Mouse (Mus musculus) forebrain, embryonic 13.5 days (tissue): ENCODE results near the gene Oaz3. TPM values are rescaled to one million over a fixed set of nuclear protein-coding genes. Genes with fewer than 3 reads are reported as not detected.
A peak's percentile ranks its signal among the peaks of the same experiment; 100 is the strongest.

Experiments
- ATAC-seq: fragments of 200-750 bp; cut with Nextera tagmentation; 2 replicates; pipeline ENCODE4 v1.8.0; 2017
- H3K27ac ChIP-seq: fragments of 300-500 bp; sonication (generic); 2 replicates; pipeline ENCODE4 v1.5.1; 2015; ENCODE audit warnings: inconsistent platforms, mild to moderate bottlenecking, moderate library complexity
- H3K27me3 ChIP-seq: fragments of 300-500 bp; sonication (generic); 2 replicates; pipeline ENCODE4 v1.6.1; 2015; ENCODE audit warnings: mild to moderate bottlenecking, inconsistent platforms
- H3K36me3 ChIP-seq: fragments of 300-500 bp; sonication (generic); 2 replicates; pipeline ENCODE4 v1.6.1; 2015; ENCODE audit warnings: mild to moderate bottlenecking, inconsistent platforms; ENCODE audit not compliant: poor library complexity, severe bottlenecking
- H3K4me1 ChIP-seq: fragments of 300-500 bp; sonication (generic); 2 replicates; pipeline ENCODE4 v1.6.1; 2015; ENCODE audit warnings: inconsistent platforms
- H3K4me2 ChIP-seq: fragments of 300-500 bp; sonication (generic); 2 replicates; pipeline ENCODE4 v1.6.1; 2015; ENCODE audit warnings: inconsistent platforms, mild to moderate bottlenecking, moderate library complexity
- H3K4me3 ChIP-seq: fragments of 300-500 bp; sonication (generic); 2 replicates; pipeline ENCODE4 v1.5.1; 2015; ENCODE audit warnings: mild to moderate bottlenecking, inconsistent platforms
- H3K9ac ChIP-seq: fragments of 300-500 bp; sonication (generic); 2 replicates; pipeline ENCODE4 v1.6.1; 2015; ENCODE audit warnings: mild to moderate bottlenecking, inconsistent platforms
- H3K9me3 ChIP-seq: fragments of 300-500 bp; sonication (generic); replicated peaks from 2 replicates; pipeline ENCODE4 v1.6.1; 2016; ENCODE audit warnings: inconsistent platforms
- WGBS: fragments of 180-500 bp; shearing (Covaris S2); methylation state at CpG from one replicate; pipeline ENCODE4 v1.1.7; 2015; 5-methylcytosine and 5-hydroxymethylcytosine counted together
- polyA plus RNA-seq: library from polyadenylated mRNA; unstranded; fragments of >200 nt; fragmentation: Nextera tagmentation; extraction: Ambion mirVana; gene quantifications from 2 replicates; pipeline ENCODE4 v1.2.1, GENCODE M21; 2015

Oaz3 gene
- polyA plus RNA-seq, 1 experiment from 2014 or later = 1.4 TPM

- H3K27ac ChIP-seq = no peak overlapping the region
- no peak overlapping the region for H3K9ac ChIP-seq
- H3K36me3 ChIP-seq = peaks cover 58% of the 10 kb centered on the region
- H3K27me3 ChIP-seq = no peaks in the 10 kb centered on the region
- H3K9me3 ChIP-seq = no peaks in the 10 kb centered on the region
- 98% methylated on average over 2 of the region's 2 CpGs for WGBS
- H3K4me1 ChIP-seq = peaks cover 5% of the 10 kb centered on the region
- ATAC-seq = no peak
- no peak overlapping the region for H3K4me3 ChIP-seq
- no peak overlapping the region for H3K4me2 ChIP-seq
These were observed 5.7 kb upstream of the Oaz3 start for GRCm38 (mm10) chr3:94449377-94449776.

- H3K36me3 ChIP-seq = peaks cover 36% of the 10 kb centered on the region
- WGBS = under 1% methylated on average over 39 of the region's 39 CpGs
- peak; percentile 98 for ATAC-seq
- H3K4me3 ChIP-seq = peak within 1 kb of the TSS; percentile 97
- peak within 1 kb of the TSS; percentile 95 for H3K9ac ChIP-seq
- H3K27ac ChIP-seq = peak within 1 kb of the TSS; percentile 63
- H3K4me1 ChIP-seq = peaks cover 12% of the 10 kb centered on the region
- H3K9me3 ChIP-seq = no peaks in the 10 kb centered on the region
- H3K4me2 ChIP-seq = peak within 1 kb of the TSS; percentile 95
- H3K27me3 ChIP-seq = peaks cover 10% of the 10 kb centered on the region; the same call in 1 of the 2 replicates
These were observed 641 bp downstream of the Oaz3 start, which contains the start of gene Mrpl9 for GRCm38 (mm10) chr3:94442951-94443596. Mrpl9 (plus strand) TSS chr3:94443318.

- Histone ChIP-seq H3K36me3 (peaks cover 17% of the 10 kb centered on the region), H3K4me2 (no peak overlapping the region), H3K27ac (no peak overlapping the region), H3K9me3 (no peaks in the 10 kb centered on the region), H3K27me3 (peaks cover 10% of the 10 kb centered on the region; the same call in 1 of the 2 replicates), H3K4me3 (no peak overlapping the region), H3K4me1 (peaks cover 12% of the 10 kb centered on the region), H3K9ac (no peak overlapping the region)
- WGBS = 38% methylated on average over 3 of the region's 3 CpGs
- no peak for ATAC-seq
These were observed 2.5 kb downstream of the Oaz3 start for GRCm38 (mm10) chr3:94441182-94441581.

GRCm38 (mm10) chr3:94436420-94436819 is 7.3 kb downstream of the Oaz3 start:
- H3K27ac ChIP-seq = no peak overlapping the region
- no peak overlapping the region for H3K9ac ChIP-seq
- ATAC-seq = no peak
- H3K4me1 ChIP-seq = no peaks in the 10 kb centered on the region
- no peak overlapping the region for H3K4me3 ChIP-seq
- H3K9me3 ChIP-seq = no peaks in the 10 kb centered on the region
- H3K27me3 ChIP-seq = peaks cover 10% of the 10 kb centered on the region; the same call in 1 of the 2 replicates
- 83% methylated on average over 9 of the region's 9 CpGs for WGBS
- 0 out of 2 replicates have a peak, but pooled peaks cover 2% of the 10 kb centered on the region for H3K36me3 ChIP-seq
- H3K4me2 ChIP-seq = no peak overlapping the region

- H3K27ac ChIP-seq = no peak overlapping the region
- no peak overlapping the region for H3K9ac ChIP-seq
- H3K36me3 ChIP-seq = peaks cover 21% of the 10 kb centered on the region
- H3K4me2 ChIP-seq = no peak overlapping the region
- no peak for ATAC-seq
- no peaks in the 10 kb centered on the region for H3K27me3 ChIP-seq
- 97% methylated on average over 2 of the region's 2 CpGs for WGBS
- no peak overlapping the region for H3K4me3 ChIP-seq
- no peaks in the 10 kb centered on the region for H3K4me1 ChIP-seq
- H3K9me3 ChIP-seq = no peaks in the 10 kb centered on the region
These were observed 9.4 kb downstream of the Oaz3 start for GRCm38 (mm10) chr3:94434305-94434704.

GRCm38 (mm10) chr3:94430980-94431379 is 12.7 kb downstream of the Oaz3 start:
- H3K9me3 ChIP-seq = no peaks in the 10 kb centered on the region
- no peaks in the 10 kb centered on the region for H3K27me3 ChIP-seq
- no peak overlapping the region for H3K9ac ChIP-seq
- no peak overlapping the region for H3K4me2 ChIP-seq
- H3K36me3 ChIP-seq = peaks cover 47% of the 10 kb centered on the region
- H3K4me3 ChIP-seq = no peak overlapping the region
- 85% methylated on average over 2 of the region's 2 CpGs for WGBS
- H3K27ac ChIP-seq = no peak overlapping the region
- H3K4me1 ChIP-seq = no peaks in the 10 kb centered on the region
- ATAC-seq = no peak

- H3K27ac ChIP-seq = peak within 1 kb of the TSS; percentile 80
- no peaks in the 10 kb centered on the region for H3K27me3 ChIP-seq
- ATAC-seq = peak; percentile 98
These were observed 30.6 kb downstream of the Oaz3 start, which contains the start of gene Tdrkh for GRCm38 (mm10) chr3:94413031-94413679. Tdrkh (plus strand) TSS chr3:94413273.

GRCm38 (mm10) chr3:94412530-94412929 is 31.2 kb downstream of the Oaz3 start:
- Histone ChIP-seq H3K36me3 (no peaks in the 10 kb centered on the region), H3K9me3 (no peaks in the 10 kb centered on the region), H3K4me2 (peak overlapping the region; percentile 87), H3K27ac (peak overlapping the region; percentile 80), H3K27me3 (no peaks in the 10 kb centered on the region), H3K4me3 (peak overlapping the region; percentile 60), H3K4me1 (peaks cover 18% of the 10 kb centered on the region), H3K9ac (peak overlapping the region; percentile 77)
- ATAC-seq = peak; percentile 63
- 4% methylated on average over 25 of the region's 25 CpGs for WGBS

More at GRCm38 (mm10) chr3:94413031-94413679, 30.6 kb downstream of the Oaz3 start, which contains the start of gene Tdrkh:
- no peaks in the 10 kb centered on the region for H3K36me3 ChIP-seq
- no peaks in the 10 kb centered on the region for H3K9me3 ChIP-seq
- peak within 1 kb of the TSS; percentile 60 for H3K4me3 ChIP-seq
- WGBS = 7% methylated on average over 52 of the region's 52 CpGs
- peak within 1 kb of the TSS; percentile 79 for H3K9ac ChIP-seq
- H3K4me1 ChIP-seq = peaks cover 18% of the 10 kb centered on the region
- H3K4me2 ChIP-seq = peak within 1 kb of the TSS; percentile 87

GRCm38 (mm10) chr3:94405561-94405960 is 38.2 kb downstream of the Oaz3 start:
- Histone ChIP-seq H3K27ac (no peak overlapping the region), H3K4me3 (no peak overlapping the region), H3K9ac (no peak overlapping the region), H3K9me3 (no peaks in the 10 kb centered on the region), H3K4me2 (no peak overlapping the region), H3K36me3 (no peaks in the 10 kb centered on the region), H3K27me3 (no peaks in the 10 kb centered on the region), H3K4me1 (peaks cover 14% of the 10 kb centered on the region)
- WGBS = 72% methylated on average over 4 of the region's 4 CpGs
- no peak for ATAC-seq

- ATAC-seq = peak; percentile 73
- H3K9me3 ChIP-seq = no peaks in the 10 kb centered on the region
- H3K4me3 ChIP-seq = no peak overlapping the region
- H3K27me3 ChIP-seq = 0 out of 2 replicates have a peak, but pooled peaks cover 3% of the 10 kb centered on the region
- H3K4me1 ChIP-seq = peaks cover 24% of the 10 kb centered on the region
- WGBS = 21% methylated on average over 7 of the region's 7 CpGs
- no peaks in the 10 kb centered on the region for H3K36me3 ChIP-seq
- H3K27ac ChIP-seq = peak overlapping the region; percentile 62; the same call in 1 of the 2 replicates
- peak overlapping the region; percentile 41 for H3K9ac ChIP-seq
- no peak overlapping the region for H3K4me2 ChIP-seq
These were observed 39.2 kb downstream of the Oaz3 start for GRCm38 (mm10) chr3:94404366-94405054.

- H3K36me3 ChIP-seq = no peaks in the 10 kb centered on the region
- peaks cover 9% of the 10 kb centered on the region for H3K27me3 ChIP-seq
- H3K4me2 ChIP-seq = no peak overlapping the region
- H3K27ac ChIP-seq = no peak overlapping the region
- no peak for ATAC-seq
- peaks cover 35% of the 10 kb centered on the region for H3K4me1 ChIP-seq
- H3K9ac ChIP-seq = no peak overlapping the region
- H3K9me3 ChIP-seq = no peaks in the 10 kb centered on the region
- H3K4me3 ChIP-seq = no peak overlapping the region
- WGBS = 78% methylated on average over 8 of the region's 8 CpGs
These were observed 41.3 kb downstream of the Oaz3 start for GRCm38 (mm10) chr3:94402451-94402850.
